ENCODE assay signal across 20 mouse cellular contexts in genomic region chr9:113935638-113936037, GRCm38 (mm10). TPM values are rescaled to one million over a fixed set of nuclear protein-coding genes. Genes with fewer than 3 reads are reported as not detected.
DNase-seq lines count a peak whose midpoint lies in the region; ATAC-seq lines count a peak whose summit lies in the region.
"Had no signal": no experiment of that assay in that cellular context is flagged by ENCODE, and none has a peak within 500 bp of the region (broad histone marks: within the 10 kb centered on the region; RNA-seq: fewer than 3 reads in every experiment).

No protein-coding gene starts in this region.

- no peaks in the 10 kb centered on the region for H3K9me3 ChIP-seq in erythroblast, embryonic 14.5 days (ENCODE audit: control insufficient read depth, low read length)
- no peaks in the 10 kb centered on the region for H3K9me3 ChIP-seq in kidney, embryonic 15.5 days (replicated peaks)
- H3K9me3 ChIP-seq in liver, embryonic 12.5 days (replicated peaks), result no peaks in the 10 kb centered on the region
- H3K9me3 ChIP-seq: limb, embryonic 12.5 days; megakaryocyte, embryonic 14.5 days had no signal

- peaks cover 66% of the 10 kb centered on the region for H3K36me3 ChIP-seq in erythroblast, embryonic 14.5 days (ENCODE audit: control insufficient read depth)
- H3K36me3 ChIP-seq in kidney, embryonic 15.5 days, result no peaks in the 10 kb centered on the region
- H3K36me3 ChIP-seq in liver, embryonic 12.5 days, result peaks cover 13% of the 10 kb centered on the region; the same call in 1 of the 2 replicates
- H3K36me3 ChIP-seq: limb, embryonic 12.5 days had no signal

- 0 out of 2 replicates have a peak overlapping the region, but pooled peaks have one; percentile 17 for H3K4me2 ChIP-seq in kidney, embryonic 15.5 days
- H3K4me2 ChIP-seq in liver, embryonic 12.5 days, result peak overlapping the region; percentile 81
- H3K4me2 ChIP-seq: hindbrain, embryonic 14.5 days; limb, embryonic 12.5 days; lung, embryonic 14.5 days had no signal

- H3K9ac ChIP-seq in kidney, embryonic 15.5 days, result no peak overlapping the region
- H3K9ac ChIP-seq in liver, embryonic 12.5 days, result peak overlapping the region; percentile 40; the same call in 1 of the 2 replicates
- H3K9ac ChIP-seq: hindbrain, embryonic 14.5 days; limb, embryonic 12.5 days; lung, embryonic 14.5 days had no signal

- peaks cover 80% of the 10 kb centered on the region for H3K4me1 ChIP-seq in erythroblast, embryonic 14.5 days (ENCODE audit: control insufficient read depth)
- H3K4me1 ChIP-seq in kidney, embryonic 15.5 days, result peaks cover 45% of the 10 kb centered on the region
- peaks cover 81% of the 10 kb centered on the region for H3K4me1 ChIP-seq in liver, embryonic 12.5 days

- no peak for DNase-seq in kidney, adult 9 months
- DNase-seq in thymus, adult 18-20 months, result no peak
- DNase-seq: adrenal gland, postnatal 25 days; cerebellum, adult 9-11 months; gastrocnemius, adult 2 months; heart, postnatal 4 days; kidney, postnatal 10 days; lung, embryonic 14.5 days; thymus, postnatal 36 days had no signal

- 48% methylated on average over 5 of the region's 5 CpGs for WGBS in kidney, embryonic 15.5 days
- WGBS in liver, embryonic 12.5 days (ENCODE audit: insufficient replicate concordance), result 62% methylated on average over 5 of the region's 5 CpGs

- H3K27ac ChIP-seq in kidney, embryonic 15.5 days, result peak overlapping the region; percentile 70
- peak overlapping the region; percentile 52 for H3K27ac ChIP-seq in liver, embryonic 12.5 days
- H3K27ac ChIP-seq: gastrocnemius, adult 2 months; hindbrain, embryonic 14.5 days; limb, embryonic 12.5 days had no signal

- peak overlapping the region; percentile 25 for H3K4me3 ChIP-seq in erythroblast, embryonic 14.5 days (replicated peaks)
- H3K4me3 ChIP-seq in kidney, embryonic 15.5 days (replicated peaks), result no peak overlapping the region
- peak overlapping the region; percentile 12; the same call in 1 of the 2 replicates for H3K4me3 ChIP-seq in liver, embryonic 12.5 days
- H3K4me3 ChIP-seq: gastrocnemius, adult 2 months; limb, embryonic 12.5 days; megakaryocyte, embryonic 14.5 days had no signal

- H3K27me3 ChIP-seq in erythroblast, embryonic 14.5 days (ENCODE audit: control insufficient read depth), result no peaks in the 10 kb centered on the region
- H3K27me3 ChIP-seq in kidney, embryonic 15.5 days, result no peaks in the 10 kb centered on the region
- H3K27me3 ChIP-seq in liver, embryonic 12.5 days (replicated peaks), result no peaks in the 10 kb centered on the region
- H3K27me3 ChIP-seq: limb, embryonic 12.5 days; megakaryocyte, embryonic 14.5 days had no signal

- ATAC-seq in erythroblast, adult 5-6 weeks (replicated peaks; ENCODE audit: low FRiP score, poor library complexity, severe bottlenecking), result no peak
- no peak for ATAC-seq in kidney, embryonic 15.5 days (replicated peaks; ENCODE audit: low FRiP score)
- no peak for ATAC-seq in liver, embryonic 12.5 days
- ATAC-seq in megakaryocyte progenitor cell, adult 5-6 weeks (replicated peaks; ENCODE audit: poor library complexity), result peak; percentile 49
- ATAC-seq in erythroid progenitor cell, adult 5-6 weeks (replicated peaks; ENCODE audit: low FRiP score, poor library complexity, severe bottlenecking), result no peak
- ATAC-seq: forebrain, embryonic 14.5 days; midbrain, embryonic 16.5 days had no signal

RNA-seq across cellular contexts. Expression of gene Ubp1, which starts 4.9 kb away (rescaled TPM):
- 7.0 and 7.2 TPM in 2 replicates for polyA plus RNA-seq in erythroblast, embryonic 14.5 days (2012)
- total RNA-seq in erythroblast, adult 5-6 weeks (2015; ENCODE audit: low replicate concordance), result 227 and 253 TPM in 2 replicates
- 245 and 285 TPM in 2 replicates for total RNA-seq in erythroblast, adult 5-6 weeks (2017; ENCODE audit: low replicate concordance)
- 35.1 and 37.2 TPM in 2 replicates for polyA plus RNA-seq in kidney, embryonic 15.5 days (2015; fragmentation: Nextera tagmentation; extraction: Ambion mirVana)
- 59.8 and 64.6 TPM in 2 replicates for polyA plus RNA-seq in liver, embryonic 12.5 days (2016; fragmentation: Nextera tagmentation; extraction: Ambion mirVana)
- total RNA-seq in megakaryocyte progenitor cell, adult 5-6 weeks (2015), result 40.9 and 60.7 TPM in 2 replicates
- 48.6 and 60.2 TPM in 2 replicates for total RNA-seq in megakaryocyte progenitor cell, adult 5-6 weeks (2017)
- 277 and 313 TPM in 2 replicates for total RNA-seq in erythroid progenitor cell, adult 5-6 weeks (2015; ENCODE audit: low replicate concordance)
- total RNA-seq in erythroid progenitor cell, adult 5-6 weeks (2017; ENCODE audit: low replicate concordance), result 260 and 268 TPM in 2 replicates
